Mouse (Mus musculus): ENCODE data around the gene Lpp. TPM values are rescaled to one million over a fixed set of nuclear protein-coding genes. Genes with fewer than 3 reads are reported as not detected.

Gene Lpp
- polyA plus RNA-seq, 1 experiment from 2014 or later = 11.9 TPM

DNA sequence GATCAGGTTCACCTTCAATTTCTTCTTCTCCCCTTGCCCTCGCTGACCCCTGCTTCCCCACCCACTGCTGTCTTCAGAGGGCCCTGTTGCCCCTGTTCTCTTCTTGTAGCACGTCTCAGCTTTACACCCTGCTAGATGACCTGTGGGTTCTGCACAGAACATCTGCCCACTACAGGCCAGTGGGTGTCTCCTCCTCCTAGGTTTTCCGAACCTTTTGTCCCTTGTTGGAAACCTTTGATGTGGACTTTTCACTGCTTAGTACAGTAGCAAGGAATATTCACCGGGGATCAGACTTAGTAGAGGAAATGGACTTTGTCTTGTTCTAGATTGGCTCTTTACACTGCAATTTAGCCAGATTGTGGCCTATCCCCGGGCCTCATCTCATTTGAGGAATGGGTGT, 71.1 kb downstream of the Lpp start:
- 81% methylated on average over 5 of the region's 5 CpGs for WGBS
- no peaks in the 10 kb centered on the region for H3K27me3 ChIP-seq

DNA sequence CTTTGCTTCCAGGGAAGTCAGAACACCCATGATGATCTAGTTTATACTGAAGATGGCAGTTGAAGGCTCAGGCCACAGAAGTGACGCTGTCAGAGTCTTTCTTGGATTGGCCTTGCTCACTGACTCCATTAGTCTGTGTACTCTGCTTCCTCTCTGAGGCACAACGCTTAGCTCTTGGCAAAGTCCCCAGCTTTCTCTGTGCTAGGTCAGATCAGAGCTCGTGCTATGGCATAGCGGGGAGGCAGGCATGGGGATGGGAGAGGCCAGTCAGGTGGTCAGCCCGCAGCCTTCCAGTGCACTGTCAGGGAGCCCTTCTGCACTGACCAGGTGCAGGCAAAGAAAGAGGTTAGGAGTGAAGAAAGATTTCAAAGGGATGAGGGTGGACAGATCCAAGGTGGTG, 72.3 kb downstream of the Lpp start:
- ATAC-seq (ENCODE audit: low FRiP score) = no peak
- 88% methylated on average over 5 of the region's 5 CpGs for WGBS

More for the DNA sequence above, 71.1 kb downstream of the Lpp start:
- no peak overlapping the region for H3K4me3 ChIP-seq
- no peak overlapping the region for H3K4me2 ChIP-seq
- no peaks in the 10 kb centered on the region for H3K36me3 ChIP-seq
- H3K4me1 ChIP-seq (replicated peaks) = no peaks in the 10 kb centered on the region
- ATAC-seq (ENCODE audit: low FRiP score) = no peak
- H3K9ac ChIP-seq = no peak overlapping the region
- H3K27ac ChIP-seq = no peak overlapping the region
- H3K9me3 ChIP-seq = no peaks in the 10 kb centered on the region

DNA sequence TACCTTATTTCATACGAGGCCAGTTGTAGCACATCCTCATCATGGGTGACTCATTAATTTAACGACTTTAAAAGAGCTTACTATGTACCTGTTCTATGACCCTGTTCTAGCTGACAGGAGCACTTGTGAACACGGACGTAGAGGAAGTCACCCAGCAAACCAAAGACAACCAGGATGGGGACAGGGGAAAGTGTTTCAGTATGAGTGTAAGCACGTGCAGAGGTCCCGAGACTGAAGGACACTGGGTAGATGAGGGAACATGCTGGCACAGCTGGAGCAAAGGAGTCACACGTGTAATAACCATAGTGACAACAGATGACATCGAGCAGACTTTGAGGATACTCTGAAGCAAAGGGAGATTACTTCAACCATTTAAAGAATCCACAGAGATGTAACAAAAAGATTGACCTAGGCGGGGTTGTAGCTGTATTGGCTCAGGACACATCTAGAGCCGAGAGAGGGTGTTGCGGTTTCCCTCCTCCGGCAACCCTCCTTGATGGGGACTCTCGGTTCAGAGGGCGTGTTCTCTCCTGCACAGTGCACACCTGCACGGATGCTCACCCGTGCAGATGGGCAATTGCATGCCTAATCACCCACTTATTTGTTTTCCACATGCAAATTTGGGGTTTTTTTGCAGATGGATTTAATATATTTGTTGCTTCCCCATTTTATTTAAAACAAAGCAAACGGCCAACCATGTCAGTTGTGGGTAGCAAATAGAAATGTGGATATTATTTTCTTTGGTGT, 74.4 kb downstream of the Lpp start:
- H3K4me3 ChIP-seq = no peak overlapping the region
- H3K27ac ChIP-seq = no peak overlapping the region
- no peak overlapping the region for H3K4me2 ChIP-seq
- H3K9ac ChIP-seq = no peak overlapping the region
- H3K27me3 ChIP-seq = no peaks in the 10 kb centered on the region
- no peaks in the 10 kb centered on the region for H3K9me3 ChIP-seq
- no peaks in the 10 kb centered on the region for H3K36me3 ChIP-seq
- WGBS = 89% methylated on average over 17 of the region's 17 CpGs
- no peak for ATAC-seq (ENCODE audit: low FRiP score)
- H3K4me1 ChIP-seq (replicated peaks) = no peaks in the 10 kb centered on the region

More for the DNA sequence above, 72.3 kb downstream of the Lpp start:
- Histone ChIP-seq H3K27ac (no peak overlapping the region), H3K27me3 (no peaks in the 10 kb centered on the region), H3K36me3 (no peaks in the 10 kb centered on the region), H3K9ac (no peak overlapping the region), H3K4me2 (no peak overlapping the region), H3K9me3 (no peaks in the 10 kb centered on the region), H3K4me1 (replicated peaks) (no peaks in the 10 kb centered on the region), H3K4me3 (no peak overlapping the region)

DNA sequence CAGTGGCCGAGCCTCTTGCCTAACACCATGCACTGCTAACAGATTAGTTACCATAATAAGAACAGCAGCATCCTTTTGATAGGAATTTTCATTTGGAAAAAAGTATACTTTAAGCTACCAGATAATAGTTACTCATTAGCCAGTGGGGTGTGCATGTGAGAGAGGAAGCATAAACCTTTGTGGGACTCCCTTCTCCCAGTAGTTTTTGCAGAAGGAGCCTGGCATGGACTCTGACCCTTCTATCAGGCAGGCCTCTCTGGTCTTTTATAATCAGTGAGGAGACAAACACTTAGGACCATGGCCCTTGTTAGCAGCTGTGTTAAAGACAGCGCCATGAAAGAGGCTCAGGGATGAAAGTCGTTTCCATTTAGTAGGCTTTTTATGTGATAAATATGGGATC, 76.0 kb downstream of the Lpp start:
- Histone ChIP-seq H3K4me3 (no peak overlapping the region), H3K9ac (no peak overlapping the region), H3K27me3 (no peaks in the 10 kb centered on the region), H3K27ac (no peak overlapping the region), H3K4me1 (replicated peaks) (no peaks in the 10 kb centered on the region), H3K4me2 (no peak overlapping the region), H3K36me3 (no peaks in the 10 kb centered on the region), H3K9me3 (no peaks in the 10 kb centered on the region)
- no peak for ATAC-seq (ENCODE audit: low FRiP score)
- 50% methylated on average over 3 of the region's 3 CpGs for WGBS

DNA sequence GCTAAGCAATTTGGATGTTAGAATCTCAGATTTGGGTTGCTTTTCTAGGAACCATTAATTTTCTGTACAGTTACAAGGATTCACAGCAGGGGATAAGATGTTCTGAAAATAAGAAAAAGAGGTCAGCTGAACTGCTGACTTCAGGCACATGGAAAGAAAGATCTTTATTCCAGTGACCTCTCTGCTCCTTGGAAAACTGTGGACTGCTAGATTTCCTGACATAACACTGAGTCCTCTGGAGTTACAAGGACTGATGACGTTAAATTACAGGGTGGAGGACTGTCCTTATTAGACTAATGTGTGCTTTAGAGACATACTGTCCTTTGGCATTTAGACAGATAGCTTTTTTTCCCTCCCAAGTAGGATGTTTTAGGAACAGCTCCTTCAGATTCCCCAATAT, 77.3 kb downstream of the Lpp start:
- Histone ChIP-seq H3K4me2 (no peak overlapping the region), H3K36me3 (no peaks in the 10 kb centered on the region), H3K9me3 (no peaks in the 10 kb centered on the region), H3K27me3 (no peaks in the 10 kb centered on the region), H3K27ac (no peak overlapping the region), H3K4me3 (no peak overlapping the region), H3K4me1 (replicated peaks) (peaks cover 3% of the 10 kb centered on the region), H3K9ac (no peak overlapping the region)
- ATAC-seq (ENCODE audit: low FRiP score) = no peak
- WGBS = 88% methylated on average over 1 of the region's 1 CpGs

DNA sequence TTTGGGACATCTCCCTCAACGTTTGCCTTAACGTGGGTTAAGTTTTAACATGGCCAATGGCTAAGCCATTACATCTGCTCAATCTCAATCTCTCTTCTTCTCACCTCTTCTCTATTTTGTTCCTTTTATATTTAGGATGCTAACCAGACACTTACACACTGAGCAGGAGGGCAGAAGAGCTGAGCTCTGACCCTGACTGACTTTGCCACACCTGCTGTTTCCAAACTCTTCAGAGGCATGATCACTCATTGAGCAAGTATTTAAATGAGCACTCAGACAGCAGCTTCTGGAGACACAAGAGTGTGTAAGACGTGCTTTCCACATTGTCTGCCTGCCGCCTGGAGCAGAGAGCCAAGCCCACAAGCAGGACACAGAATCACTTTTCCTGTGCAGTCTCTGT, 77.7 kb downstream of the Lpp start:
- H3K4me1 ChIP-seq (replicated peaks) = peaks cover 7% of the 10 kb centered on the region
- no peak overlapping the region for H3K9ac ChIP-seq
- 76% methylated on average over 4 of the region's 4 CpGs for WGBS
- H3K27ac ChIP-seq = no peak overlapping the region
- no peaks in the 10 kb centered on the region for H3K36me3 ChIP-seq
- H3K9me3 ChIP-seq = no peaks in the 10 kb centered on the region
- no peak overlapping the region for H3K4me2 ChIP-seq
- no peak for ATAC-seq (ENCODE audit: low FRiP score)
- H3K27me3 ChIP-seq = no peaks in the 10 kb centered on the region
- no peak overlapping the region for H3K4me3 ChIP-seq

DNA sequence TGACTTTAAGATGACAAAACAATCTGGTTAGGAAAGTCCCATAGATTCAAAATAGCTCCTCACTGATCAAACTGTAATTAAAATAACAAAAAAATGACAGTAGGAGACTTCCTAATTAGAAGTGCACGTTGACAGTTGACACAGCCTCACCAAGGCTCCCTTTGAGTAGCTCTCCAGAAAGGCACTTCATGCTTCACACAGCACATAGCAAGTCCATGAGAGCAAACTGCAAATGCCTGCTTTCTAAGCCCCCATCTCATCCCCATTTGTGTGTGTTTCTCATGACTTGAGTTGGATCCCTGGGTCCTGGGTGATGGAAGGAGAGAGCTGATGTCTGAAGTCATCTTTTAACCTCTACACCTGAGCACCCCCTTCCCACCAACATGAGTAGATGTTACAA, 78.5 kb downstream of the Lpp start:
- Histone ChIP-seq H3K4me3 (no peak overlapping the region), H3K27me3 (no peaks in the 10 kb centered on the region), H3K27ac (no peak overlapping the region), H3K4me2 (no peak overlapping the region), H3K4me1 (replicated peaks) (peaks cover 12% of the 10 kb centered on the region), H3K9me3 (no peaks in the 10 kb centered on the region), H3K9ac (no peak overlapping the region), H3K36me3 (no peaks in the 10 kb centered on the region)
- 46% methylated on average over 1 of the region's 1 CpGs for WGBS
- ATAC-seq (ENCODE audit: low FRiP score) = no peak

DNA sequence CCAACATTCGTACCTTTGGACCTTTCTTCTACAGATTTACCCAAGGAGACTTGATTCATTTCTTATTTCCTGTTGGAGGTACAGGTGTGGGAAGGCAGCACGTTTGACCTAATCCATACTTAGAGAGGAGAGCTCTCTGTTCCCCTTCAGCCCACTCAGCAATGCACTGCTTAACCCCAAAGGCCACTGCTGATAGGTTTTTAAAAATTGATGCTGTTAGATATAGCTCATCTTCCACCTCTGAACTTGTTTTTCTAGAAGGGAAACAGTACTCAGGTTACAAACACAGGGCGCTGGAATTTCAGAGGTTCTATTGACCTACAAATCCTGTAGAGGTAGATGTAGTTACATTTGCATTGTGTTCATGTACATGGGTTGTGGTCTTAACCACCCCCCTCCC, 80.7 kb downstream of the Lpp start:
- Histone ChIP-seq H3K4me3 (no peak overlapping the region), H3K27ac (no peak overlapping the region), H3K4me1 (replicated peaks) (peaks cover 12% of the 10 kb centered on the region), H3K9me3 (no peaks in the 10 kb centered on the region), H3K27me3 (no peaks in the 10 kb centered on the region), H3K9ac (no peak overlapping the region), H3K36me3 (no peaks in the 10 kb centered on the region), H3K4me2 (no peak overlapping the region)
- ATAC-seq (ENCODE audit: low FRiP score) = no peak
- WGBS = 90% methylated on average over 3 of the region's 3 CpGs

DNA sequence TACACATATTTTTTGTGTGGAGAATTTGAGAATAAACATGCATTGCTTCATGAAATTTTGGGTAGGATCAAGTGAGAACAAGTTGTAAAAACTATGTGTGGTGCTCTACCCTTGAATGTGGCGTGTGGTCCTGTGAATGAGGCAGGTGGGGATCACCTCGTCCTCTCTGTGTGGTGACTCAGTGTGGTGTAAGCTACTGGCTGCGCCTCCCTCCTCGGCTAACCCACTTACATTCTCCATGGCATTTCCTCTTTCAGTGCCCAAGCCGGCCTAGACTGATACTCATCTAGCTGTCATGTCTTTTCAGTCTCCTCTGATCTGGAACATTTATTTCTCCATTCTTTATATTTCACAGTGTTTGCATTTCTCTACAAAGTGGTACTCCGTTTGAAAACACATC, 81.5 kb downstream of the Lpp start:
- H3K9me3 ChIP-seq = no peaks in the 10 kb centered on the region
- H3K4me1 ChIP-seq (replicated peaks) = peaks cover 12% of the 10 kb centered on the region
- 75% methylated on average over 6 of the region's 6 CpGs for whole genome bisulfite sequencing
- ATAC-seq (ENCODE audit: low FRiP score) = no peak
- H3K4me2 ChIP-seq = no peak overlapping the region
- no peak overlapping the region for H3K4me3 ChIP-seq
- no peaks in the 10 kb centered on the region for H3K27me3 ChIP-seq
- H3K27ac ChIP-seq = no peak overlapping the region
- H3K9ac ChIP-seq = no peak overlapping the region
- no peaks in the 10 kb centered on the region for H3K36me3 ChIP-seq

DNA sequence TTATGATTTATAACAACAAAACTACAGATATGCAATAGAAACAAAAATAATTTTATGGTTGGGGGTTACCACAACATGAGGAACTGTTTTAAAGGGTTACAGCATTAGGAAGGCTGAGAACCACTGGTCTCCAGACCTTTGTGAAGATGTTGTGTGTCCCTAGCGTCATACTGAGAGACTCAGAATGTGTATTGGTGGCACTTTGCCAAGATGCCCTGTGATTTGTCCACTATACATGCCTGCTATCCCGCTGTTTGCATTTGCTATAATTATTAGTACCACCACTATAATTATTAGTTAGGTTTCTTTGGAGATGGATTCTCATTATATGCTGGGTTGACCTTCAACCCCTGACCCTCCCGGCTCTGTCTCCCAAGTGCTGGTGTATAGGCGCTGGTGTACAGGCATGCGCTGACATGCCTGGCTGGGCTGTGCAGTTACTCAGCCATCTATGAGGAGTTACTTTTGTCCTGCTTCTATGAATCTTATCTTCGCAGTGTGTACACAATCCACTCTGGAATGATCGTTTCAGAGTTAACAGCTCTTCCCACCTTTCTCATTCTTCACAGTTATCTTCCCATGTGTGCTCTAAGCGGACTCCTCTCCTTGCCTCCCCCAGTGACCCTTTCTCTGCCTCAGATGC, 82.1 kb downstream of the Lpp start:
- Histone ChIP-seq H3K9ac (no peak overlapping the region), H3K9me3 (no peaks in the 10 kb centered on the region), H3K36me3 (no peaks in the 10 kb centered on the region), H3K4me1 (replicated peaks) (peaks cover 12% of the 10 kb centered on the region), H3K27me3 (no peaks in the 10 kb centered on the region), H3K4me3 (no peak overlapping the region), H3K27ac (no peak overlapping the region), H3K4me2 (no peak overlapping the region)
- no peak for ATAC-seq (ENCODE audit: low FRiP score)
- 69% methylated on average over 8 of the region's 8 CpGs for WGBS

DNA sequence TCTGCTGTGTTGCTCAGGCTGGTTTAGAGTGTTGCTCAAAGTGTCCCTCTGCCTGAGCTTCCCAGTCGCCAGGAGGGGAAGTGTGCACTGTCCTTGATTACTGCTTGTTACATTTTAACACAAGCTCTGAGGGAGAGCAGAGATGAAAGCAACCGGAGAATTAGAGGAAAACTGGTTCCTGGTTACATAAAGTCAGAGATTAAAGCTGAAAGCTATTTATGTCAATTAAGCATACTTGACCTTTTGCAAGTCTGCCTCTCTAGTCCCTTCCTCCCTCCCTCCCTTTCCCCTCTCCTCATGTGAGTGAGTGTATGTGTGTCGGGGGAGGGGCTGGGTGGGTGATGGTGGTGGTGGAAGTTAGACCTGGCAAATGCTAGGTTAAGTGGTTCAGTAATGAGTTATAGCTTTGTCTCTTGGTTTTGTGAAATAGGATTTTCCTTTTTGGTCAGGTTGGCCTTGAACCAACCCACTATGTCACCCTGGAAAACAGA, 83.6 kb downstream of the Lpp start:
- Histone ChIP-seq H3K4me3 (no peak overlapping the region), H3K27ac (no peak overlapping the region), H3K9me3 (no peaks in the 10 kb centered on the region), H3K27me3 (no peaks in the 10 kb centered on the region), H3K4me1 (replicated peaks) (peaks cover 12% of the 10 kb centered on the region), H3K9ac (no peak overlapping the region), H3K4me2 (no peak overlapping the region), H3K36me3 (no peaks in the 10 kb centered on the region)
- no peak for ATAC-seq (ENCODE audit: low FRiP score)
- 69% methylated on average over 3 of the region's 3 CpGs for WGBS

DNA sequence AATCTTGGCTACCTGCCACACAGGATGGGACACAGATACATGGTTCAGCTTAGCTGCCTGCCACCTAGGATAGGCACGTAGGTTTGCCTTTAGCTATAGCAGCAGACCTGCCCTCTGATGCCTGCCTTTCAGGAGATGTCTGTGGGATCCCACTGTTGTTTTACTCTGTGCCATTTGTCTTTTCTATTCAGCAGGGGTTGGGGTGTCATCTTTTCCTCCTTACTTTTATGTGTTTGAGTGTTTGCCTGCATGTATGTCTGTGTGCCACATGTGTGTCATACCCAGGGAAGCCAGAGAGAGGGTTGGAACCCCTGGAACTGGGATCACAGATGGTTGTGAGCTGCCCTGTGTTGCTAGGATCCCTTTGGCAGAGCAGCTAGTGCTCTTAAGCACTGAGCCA, 84.7 kb downstream of the Lpp start:
- 85% methylated on average over 1 of the region's 1 CpGs for whole genome bisulfite sequencing
- Histone ChIP-seq H3K4me1 (replicated peaks) (peaks cover 12% of the 10 kb centered on the region), H3K9ac (no peak overlapping the region), H3K4me3 (no peak overlapping the region), H3K9me3 (no peaks in the 10 kb centered on the region), H3K27ac (no peak overlapping the region), H3K4me2 (no peak overlapping the region), H3K27me3 (no peaks in the 10 kb centered on the region), H3K36me3 (no peaks in the 10 kb centered on the region)
- no peak for ATAC-seq (ENCODE audit: low FRiP score)

DNA sequence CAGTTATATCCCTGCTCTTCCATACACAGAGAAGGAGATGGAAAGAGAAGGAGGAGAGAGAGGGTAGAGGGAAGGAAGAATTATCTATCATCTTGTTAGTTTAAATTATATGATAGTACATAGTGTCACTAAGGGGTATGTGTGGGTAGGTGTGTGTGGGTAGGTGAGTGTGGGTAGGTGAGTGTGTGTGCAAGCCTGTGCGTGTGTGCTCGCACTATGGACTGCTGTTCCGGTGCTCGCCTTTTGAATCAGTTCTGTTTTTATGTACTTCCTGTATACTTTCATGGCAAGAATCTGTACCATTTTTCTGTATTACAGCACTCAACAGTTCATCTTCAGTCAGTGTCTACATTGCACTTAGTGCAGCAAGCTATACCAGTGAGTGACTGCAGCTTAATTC, 85.5 kb downstream of the Lpp start:
- no peak overlapping the region for H3K4me3 ChIP-seq
- no peaks in the 10 kb centered on the region for H3K9me3 ChIP-seq
- H3K4me2 ChIP-seq = no peak overlapping the region
- no peaks in the 10 kb centered on the region for H3K36me3 ChIP-seq
- WGBS = 98% methylated on average over 4 of the region's 4 CpGs
- H3K9ac ChIP-seq = no peak overlapping the region
- ATAC-seq (ENCODE audit: low FRiP score) = no peak
- no peak overlapping the region for H3K27ac ChIP-seq
- no peaks in the 10 kb centered on the region for H3K27me3 ChIP-seq
- H3K4me1 ChIP-seq (replicated peaks) = peaks cover 12% of the 10 kb centered on the region
